Mouse (Mus musculus) myocyte (in vitro differentiated cells): Measurements from ENCODE around the gene Arhgef12. TPM values are rescaled to one million over a fixed set of nuclear protein-coding genes. Genes with fewer than 3 reads are reported as not detected.
A peak's percentile ranks its signal among the peaks of the same experiment; 100 is the strongest.

Source experiments
- H3K27me3 ChIP-seq: one replicate; pipeline ENCODE4 v1.6.1; 2011; ENCODE audit not compliant: control insufficient read depth, insufficient read depth, insufficient read length
- H3K36me3 ChIP-seq: one replicate; pipeline ENCODE4 v1.6.1; 2011; ENCODE audit not compliant: control insufficient read depth, insufficient read depth
- H3K4me2 ChIP-seq: one replicate; pipeline ENCODE4 v1.6.1; 2011; ENCODE audit warnings: low read depth, control low read depth
- H3K4me3 ChIP-seq: one replicate; pipeline ENCODE4 v1.5.1; 2011; ENCODE audit warnings: mild to moderate bottlenecking, control low read depth, moderate library complexity
- H3K79me2 ChIP-seq: one replicate; pipeline ENCODE4 v1.6.1; 2011; ENCODE audit not compliant: control insufficient read depth, insufficient read depth
- H3ac ChIP-seq: one replicate; pipeline ENCODE4 v1.6.1; 2011; ENCODE audit not compliant: control insufficient read depth, insufficient read length
- CEBPB ChIP-seq: IDR thresholded peaks from 2 replicates; pipeline ENCODE4 v1.6.1; 2011; ENCODE audit warnings: mild to moderate bottlenecking, moderate library complexity; ENCODE audit not compliant: poor library complexity, insufficient read depth, severe bottlenecking
- E2F4 ChIP-seq: IDR thresholded peaks from one replicate; pipeline ENCODE4 v1.6.1; 2011; ENCODE audit warnings: mild to moderate bottlenecking, control low read depth, moderate library complexity; ENCODE audit not compliant: insufficient read depth
- MAX ChIP-seq: IDR thresholded peaks from one replicate; pipeline ENCODE4 v1.6.1; 2011; ENCODE audit warnings: low read depth, mild to moderate bottlenecking, control low read depth
- MYOD1 ChIP-seq, 3 experiments: IDR thresholded peaks; one replicate each; pipeline ENCODE4 v1.6.1; 2011; ENCODE audit warnings: control low read depth in 2 of 3, low read depth in 2 of 3, mild to moderate bottlenecking in 2 of 3, moderate library complexity in 1 of 3; ENCODE audit not compliant: insufficient read length in 2 of 3, control insufficient read depth in 1 of 3
- MYOG ChIP-seq, 3 experiments: IDR thresholded peaks; one replicate each; pipeline ENCODE4 v1.6.1; 2011; ENCODE audit warnings: control low read depth in 2 of 3, low read depth in 2 of 3, mild to moderate bottlenecking in 2 of 3; ENCODE audit not compliant: insufficient read length in 2 of 3, control insufficient read depth in 1 of 3, insufficient read depth in 1 of 3
- POLR2A ChIP-seq: IDR thresholded peaks from one replicate; pipeline ENCODE4 v1.6.1; 2011; ENCODE audit warnings: low read depth, mild to moderate bottlenecking, control low read depth, moderate library complexity; ENCODE audit not compliant: insufficient read length
- POLR2AphosphoS2 ChIP-seq: IDR thresholded peaks from one replicate; pipeline ENCODE4 v1.6.1; 2011; ENCODE audit warnings: low read depth, control low read depth; ENCODE audit not compliant: insufficient read length
- REST ChIP-seq: IDR thresholded peaks from one replicate; pipeline ENCODE4 v1.6.1; 2011; ENCODE audit warnings: mild to moderate bottlenecking, control low read depth, moderate library complexity; ENCODE audit not compliant: insufficient read depth, insufficient read length
- SRF ChIP-seq: IDR thresholded peaks from one replicate; pipeline ENCODE4 v1.6.1; 2011; ENCODE audit warnings: low read depth; ENCODE audit not compliant: control insufficient read depth, insufficient read length
- TCF12 ChIP-seq: IDR thresholded peaks from one replicate; pipeline ENCODE4 v1.6.1; 2011; ENCODE audit warnings: mild to moderate bottlenecking, control low read depth; ENCODE audit not compliant: poor library complexity, insufficient read depth, severe bottlenecking
- TCF3 ChIP-seq: IDR thresholded peaks from one replicate; pipeline ENCODE4 v1.6.1; 2011; ENCODE audit warnings: low read depth, control low read depth; ENCODE audit not compliant: insufficient read length
- USF1 ChIP-seq: IDR thresholded peaks from one replicate; pipeline ENCODE4 v1.6.1; 2011; ENCODE audit warnings: low read depth, mild to moderate bottlenecking, control low read depth, moderate library complexity
- polyA plus RNA-seq: library from polyadenylated mRNA; unstranded; fragments of >200 nt; fragmentation: generic; extraction: Trizol; gene quantifications from one replicate; pipeline ENCODE4 v1.2.1, GENCODE M21; 2012; ENCODE audit warnings: missing spikeins

The Arhgef12 gene
- polyA plus RNA-seq, 1 experiment, result 12.9 TPM

DNA sequence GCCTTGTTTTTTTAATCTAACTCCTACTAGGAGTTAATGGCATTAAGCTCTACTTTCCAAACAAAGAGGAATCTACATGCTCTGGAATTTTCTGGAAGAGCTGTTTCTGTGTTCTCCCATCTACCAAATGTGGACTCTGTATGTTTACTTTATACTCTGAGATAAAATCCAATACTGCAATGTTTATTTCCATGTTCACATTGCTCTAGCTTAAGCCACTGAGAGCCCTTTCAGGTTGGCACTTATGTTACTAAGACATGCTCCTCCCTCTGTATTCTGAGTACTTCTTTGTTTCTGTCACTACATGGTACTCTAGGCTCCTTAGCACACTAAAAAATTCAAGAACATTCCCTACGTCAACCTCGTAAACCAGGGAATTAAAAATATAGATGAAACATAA lies 56.6 kb downstream of the Arhgef12 start:
- Histone ChIP-seq H3ac (no peak overlapping the region), H3K36me3 (no peaks in the 10 kb centered on the region), H3K27me3 (no peaks in the 10 kb centered on the region), H3K4me2 (no peak overlapping the region), H3K4me3 (no peak overlapping the region), H3K79me2 (peaks cover 44% of the 10 kb centered on the region)
- no peak for TF ChIP-seq E2F4
- TF ChIP-seq POLR2AphosphoS2, result no peak
- TF ChIP-seq MYOG (IDR thresholded peaks at IDR 0.05; ENCODE audit: control insufficient read depth in 1 of 3, insufficient read depth in 1 of 3, insufficient read length in 2 of 3, low read depth in 2 of 3), result no peak
- TF ChIP-seq USF1, result no peak

DNA sequence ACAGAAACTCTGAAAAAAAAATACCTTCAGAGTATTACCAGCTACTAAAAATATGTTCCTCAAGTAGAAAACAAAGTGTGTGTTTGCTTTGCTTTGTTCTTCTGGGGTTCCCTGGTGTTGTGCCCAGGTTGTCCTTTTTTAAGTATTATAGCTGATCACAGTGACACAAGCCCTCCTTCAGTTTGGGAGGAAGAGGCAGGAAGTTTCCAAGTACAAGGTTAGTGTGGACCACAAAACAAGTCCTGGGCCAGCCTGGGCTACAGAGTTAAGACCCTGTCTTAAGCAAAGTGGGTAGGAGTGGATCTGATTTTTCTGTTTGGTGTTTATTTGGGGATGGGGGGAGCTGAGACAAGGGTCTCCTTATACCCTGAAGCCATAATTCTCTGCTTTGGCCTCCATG lies 62.6 kb downstream of the Arhgef12 start:
- Histone ChIP-seq H3K4me2 (no peak overlapping the region), H3K36me3 (peaks cover 12% of the 10 kb centered on the region), H3K79me2 (peaks cover 38% of the 10 kb centered on the region), H3K27me3 (no peaks in the 10 kb centered on the region), H3ac (no peak overlapping the region), H3K4me3 (no peak overlapping the region)
- no peak for TF ChIP-seq CEBPB
- no peak for TF ChIP-seq SRF
- TF ChIP-seq TCF3, result no peak
- TF ChIP-seq MYOG (IDR thresholded peaks at IDR 0.05; ENCODE audit: control insufficient read depth in 1 of 3, insufficient read depth in 1 of 3, insufficient read length in 2 of 3, low read depth in 2 of 3), result no peak

DNA sequence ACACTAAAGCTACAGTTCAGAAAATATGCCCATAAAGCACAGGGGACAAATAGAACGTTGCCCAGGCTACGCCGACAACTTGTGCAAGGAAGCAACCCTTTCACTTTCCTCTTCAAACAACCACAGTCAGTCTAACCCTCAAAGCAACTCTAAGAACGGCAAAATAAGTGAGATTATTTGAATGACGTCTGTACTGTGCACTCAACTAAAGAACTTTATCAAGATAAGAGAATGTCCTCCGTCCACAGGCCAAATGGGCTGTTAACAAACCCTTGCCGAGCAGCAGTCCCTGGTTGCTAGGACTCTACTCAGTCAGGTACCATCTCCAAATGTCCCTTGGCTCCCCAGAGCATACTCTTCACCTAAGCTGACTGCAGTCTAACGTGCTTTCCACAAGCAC lies 68.6 kb downstream of the Arhgef12 start:
- no peak overlapping the region for H3K4me2 ChIP-seq
- H3K27me3 ChIP-seq, result no peaks in the 10 kb centered on the region
- H3K36me3 ChIP-seq, result peaks cover 12% of the 10 kb centered on the region
- H3K79me2 ChIP-seq, result peaks cover 18% of the 10 kb centered on the region
- no peak overlapping the region for H3ac ChIP-seq
- TF ChIP-seq TCF12 (no peak), POLR2AphosphoS2 (no peak), SRF (no peak), REST (no peak), MYOG (IDR thresholded peaks at IDR 0.05; ENCODE audit: control insufficient read depth in 1 of 3, insufficient read depth in 1 of 3, insufficient read length in 2 of 3, low read depth in 2 of 3) (no peak), E2F4 (no peak), TCF3 (no peak), MYOD1 (IDR thresholded peaks at IDR 0.05; ENCODE audit: control insufficient read depth in 1 of 3, insufficient read length in 2 of 3, low read depth in 2 of 3) (no peak), POLR2A (no peak), MAX (no peak), USF1 (no peak), CEBPB (no peak)
- H3K4me3 ChIP-seq, result no peak overlapping the region

DNA sequence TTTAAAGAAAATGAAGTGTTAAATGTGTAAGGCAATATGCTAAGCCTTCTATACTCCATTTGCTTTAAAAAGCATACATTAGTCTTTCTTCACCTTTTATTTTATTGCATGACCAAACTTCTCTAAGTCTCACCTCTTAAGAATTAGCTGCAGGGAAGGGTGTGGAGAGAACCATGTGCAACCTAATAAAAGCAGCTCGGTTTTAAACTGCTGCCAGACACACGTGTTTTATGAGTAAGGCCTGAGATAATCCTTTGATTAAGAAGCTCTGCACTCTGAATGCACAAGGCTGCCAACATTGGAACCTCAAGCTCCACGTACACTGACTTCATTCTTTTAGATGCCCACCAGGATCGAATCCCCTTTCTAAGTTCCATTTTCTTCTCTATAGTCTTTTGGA lies 71.8 kb downstream of the Arhgef12 start:
- Histone ChIP-seq H3K4me3 (no peak overlapping the region), H3K4me2 (peak overlapping the region; percentile 39), H3K79me2 (peaks cover 18% of the 10 kb centered on the region), H3K27me3 (no peaks in the 10 kb centered on the region), H3ac (no peak overlapping the region), H3K36me3 (peaks cover 3% of the 10 kb centered on the region)
- no peak for TF ChIP-seq MYOD1 (IDR thresholded peaks at IDR 0.05; ENCODE audit: control insufficient read depth in 1 of 3, insufficient read length in 2 of 3, low read depth in 2 of 3)
- no peak for TF ChIP-seq TCF3
- TF ChIP-seq POLR2AphosphoS2, result no peak
- no peak for TF ChIP-seq MYOG (IDR thresholded peaks at IDR 0.05; ENCODE audit: control insufficient read depth in 1 of 3, insufficient read depth in 1 of 3, insufficient read length in 2 of 3, low read depth in 2 of 3)
- TF ChIP-seq SRF, result no peak
- TF ChIP-seq REST, result no peak
- no peak for TF ChIP-seq CEBPB
- TF ChIP-seq MAX, result no peak
- TF ChIP-seq E2F4, result no peak
- TF ChIP-seq POLR2A, result no peak
- TF ChIP-seq USF1, result no peak
- TF ChIP-seq TCF12, result no peak

DNA sequence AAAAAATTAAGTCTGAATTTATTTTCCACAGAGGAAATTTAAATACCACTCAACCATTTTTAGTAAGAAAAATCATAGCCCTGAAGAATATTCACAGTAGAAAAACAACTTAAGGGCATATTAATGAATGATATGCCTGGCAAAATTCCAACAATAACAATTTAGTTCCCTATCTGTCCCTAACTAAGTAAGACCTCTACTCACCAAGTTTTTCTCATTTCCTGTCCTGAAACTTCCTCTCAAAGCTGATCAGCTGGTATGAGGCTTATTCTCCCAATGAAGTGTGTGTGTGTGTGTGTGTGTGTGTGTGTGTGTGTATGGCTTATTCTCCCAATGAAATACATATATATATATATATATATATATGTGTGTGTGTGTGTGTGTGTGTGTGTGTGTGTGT lies 72.8 kb downstream of the Arhgef12 start:
- Histone ChIP-seq H3K36me3 (no peaks in the 10 kb centered on the region), H3K79me2 (peaks cover 13% of the 10 kb centered on the region), H3ac (no peak overlapping the region), H3K27me3 (no peaks in the 10 kb centered on the region), H3K4me2 (no peak overlapping the region), H3K4me3 (no peak overlapping the region)
- no peak for TF ChIP-seq TCF12
- TF ChIP-seq E2F4, result no peak
- TF ChIP-seq MAX, result no peak
- no peak for TF ChIP-seq MYOD1 (IDR thresholded peaks at IDR 0.05; ENCODE audit: control insufficient read depth in 1 of 3, insufficient read length in 2 of 3, low read depth in 2 of 3)
- TF ChIP-seq CEBPB, result no peak
- no peak for TF ChIP-seq USF1
- TF ChIP-seq TCF3, result no peak
- no peak for TF ChIP-seq SRF
- TF ChIP-seq POLR2AphosphoS2, result no peak
- TF ChIP-seq REST, result no peak
- no peak for TF ChIP-seq MYOG (IDR thresholded peaks at IDR 0.05; ENCODE audit: control insufficient read depth in 1 of 3, insufficient read depth in 1 of 3, insufficient read length in 2 of 3, low read depth in 2 of 3)
